Mouse (Mus musculus): ENCODE measurements around the gene Tmem131l. TPM values are rescaled to one million over a fixed set of nuclear protein-coding genes. Genes with fewer than 3 reads are reported as not detected.

The Tmem131l gene
- total RNA-seq, 1 experiment = 31.5 TPM

- no peak for TF ChIP-seq MAFK (IDR thresholded peaks at IDR 0.05; ENCODE audit: insufficient read depth, low read depth, low read length)
- TF ChIP-seq HCFC1 (IDR thresholded peaks at IDR 0.05; ENCODE audit: borderline replicate concordance, insufficient read depth, low read length) = no peak
- TF ChIP-seq ZNF384 (IDR thresholded peaks at IDR 0.05; ENCODE audit: low read depth, low read length) = no peak
- TF ChIP-seq ZC3H11A (IDR thresholded peaks at IDR 0.05; ENCODE audit: borderline replicate concordance, low read depth, low read length) = no peak
- no peak for TF ChIP-seq CHD2 (IDR thresholded peaks at IDR 0.05; ENCODE audit: low read depth, low read length)
- Histone ChIP-seq H3K36me3 (ENCODE audit: control insufficient read depth, insufficient read depth, low read length, poor library complexity, severe bottlenecking) (no peaks in the 10 kb centered on the region; the same call in 1 of the 2 replicates), H3K27ac (ENCODE audit: insufficient read depth, low read depth, low read length, poor library complexity, severe bottlenecking) (no peak overlapping the region), H3K4me1 (ENCODE audit: control insufficient read depth in 2 of 2, insufficient read depth in 2 of 2, low read length in 2 of 2, poor library complexity in 1 of 2) (peaks cover 2 to 4% of the 10 kb centered on the region in 2 experiments; a peak in 1 of 4 replicates), H3K9me3 (ENCODE audit: control insufficient read depth, insufficient read depth, low read depth, low read length) (no peaks in the 10 kb centered on the region), H3K4me3 (ENCODE audit: insufficient read depth in 1 of 2, low read depth in 1 of 2, low read length in 2 of 2, poor library complexity in 1 of 2, severe bottlenecking in 1 of 2) (no peak overlapping the region), H3K9ac (ENCODE audit: insufficient read depth, low read depth, low read length, poor library complexity, severe bottlenecking) (no peak overlapping the region)
- in situ Hi-C loops (cut with MboI; ENCODE audit: low sequenced_read_pairs in 2 of 2, unreplicated experiment in 2 of 2) = no loop called here
- DNase-seq (ENCODE audit: low read depth, low spot score) = no peak
Observed at GRCm38 (mm10) chr3:84010995-84011663, 28.8 kb downstream of the Tmem131l start.

- DNase-seq (ENCODE audit: low read depth, low spot score) = no peak
- H3K4me1 ChIP-seq (ENCODE audit: control insufficient read depth in 2 of 2, insufficient read depth in 2 of 2, low read length in 2 of 2, poor library complexity in 1 of 2) = peaks cover 3 to 11% of the 10 kb centered on the region in 2 experiments
- TF ChIP-seq ZNF384 (IDR thresholded peaks at IDR 0.05; ENCODE audit: low read depth, low read length) (no peak), CHD2 (IDR thresholded peaks at IDR 0.05; ENCODE audit: low read depth, low read length) (no peak), MAFK (IDR thresholded peaks at IDR 0.05; ENCODE audit: insufficient read depth, low read depth, low read length) (no peak), HCFC1 (IDR thresholded peaks at IDR 0.05; ENCODE audit: borderline replicate concordance, insufficient read depth, low read length) (no peak), ZC3H11A (IDR thresholded peaks at IDR 0.05; ENCODE audit: borderline replicate concordance, low read depth, low read length) (no peak)
- in situ Hi-C loops (cut with MboI; ENCODE audit: low sequenced_read_pairs in 2 of 2, unreplicated experiment in 2 of 2) = no loop called here
- H3K9ac ChIP-seq (ENCODE audit: insufficient read depth, low read depth, low read length, poor library complexity, severe bottlenecking) = no peak overlapping the region
- no peaks in the 10 kb centered on the region for H3K36me3 ChIP-seq (ENCODE audit: control insufficient read depth, insufficient read depth, low read length, poor library complexity, severe bottlenecking)
- no peak overlapping the region for H3K27ac ChIP-seq (ENCODE audit: insufficient read depth, low read depth, low read length, poor library complexity, severe bottlenecking)
- H3K4me3 ChIP-seq (ENCODE audit: insufficient read depth in 1 of 2, low read depth in 1 of 2, low read length in 2 of 2, poor library complexity in 1 of 2, severe bottlenecking in 1 of 2) = no peak overlapping the region
- no peaks in the 10 kb centered on the region for H3K9me3 ChIP-seq (ENCODE audit: control insufficient read depth, insufficient read depth, low read depth, low read length)
Observed at GRCm38 (mm10) chr3:84005989-84006388, 34.0 kb downstream of the Tmem131l start.

GRCm38 (mm10) chr3:84004330-84005090 is 35.5 kb downstream of the Tmem131l start:
- DNase-seq (ENCODE audit: low read depth, low spot score) = no peak
- no peak for TF ChIP-seq ZNF384 (IDR thresholded peaks at IDR 0.05; ENCODE audit: low read depth, low read length)
- TF ChIP-seq MAFK (IDR thresholded peaks at IDR 0.05; ENCODE audit: insufficient read depth, low read depth, low read length) = no peak
- no peak for TF ChIP-seq CHD2 (IDR thresholded peaks at IDR 0.05; ENCODE audit: low read depth, low read length)
- no peak for TF ChIP-seq ZC3H11A (IDR thresholded peaks at IDR 0.05; ENCODE audit: borderline replicate concordance, low read depth, low read length)
- TF ChIP-seq HCFC1 (IDR thresholded peaks at IDR 0.05; ENCODE audit: borderline replicate concordance, insufficient read depth, low read length) = no peak
- Histone ChIP-seq H3K36me3 (ENCODE audit: control insufficient read depth, insufficient read depth, low read length, poor library complexity, severe bottlenecking) (no peaks in the 10 kb centered on the region), H3K4me3 (ENCODE audit: insufficient read depth in 1 of 2, low read depth in 1 of 2, low read length in 2 of 2, poor library complexity in 1 of 2, severe bottlenecking in 1 of 2) (no peak overlapping the region), H3K9me3 (ENCODE audit: control insufficient read depth, insufficient read depth, low read depth, low read length) (no peaks in the 10 kb centered on the region), H3K4me1 (ENCODE audit: control insufficient read depth in 2 of 2, insufficient read depth in 2 of 2, low read length in 2 of 2, poor library complexity in 1 of 2) (peaks cover 3 to 7% of the 10 kb centered on the region in 2 experiments), H3K9ac (ENCODE audit: insufficient read depth, low read depth, low read length, poor library complexity, severe bottlenecking) (no peak overlapping the region), H3K27ac (ENCODE audit: insufficient read depth, low read depth, low read length, poor library complexity, severe bottlenecking) (no peak overlapping the region)
- in situ Hi-C loops (cut with MboI; ENCODE audit: low sequenced_read_pairs in 2 of 2, unreplicated experiment in 2 of 2) = no loop called here

- H3K9me3 ChIP-seq (ENCODE audit: control insufficient read depth, insufficient read depth, low read depth, low read length) = no peaks in the 10 kb centered on the region
- in situ Hi-C loops (cut with MboI; ENCODE audit: low sequenced_read_pairs in 2 of 2, unreplicated experiment in 2 of 2) = no loop called here
- no peak for DNase-seq (ENCODE audit: low read depth, low spot score)
- no peaks in the 10 kb centered on the region for H3K36me3 ChIP-seq (ENCODE audit: control insufficient read depth, insufficient read depth, low read length, poor library complexity, severe bottlenecking)
- H3K4me3 ChIP-seq (ENCODE audit: insufficient read depth in 1 of 2, low read depth in 1 of 2, low read length in 2 of 2, poor library complexity in 1 of 2, severe bottlenecking in 1 of 2) = no peak overlapping the region
- H3K27ac ChIP-seq (ENCODE audit: insufficient read depth, low read depth, low read length, poor library complexity, severe bottlenecking) = peak overlapping the region; percentile 37; the same call in 1 of the 2 replicates
- no peak overlapping the region for H3K9ac ChIP-seq (ENCODE audit: insufficient read depth, low read depth, low read length, poor library complexity, severe bottlenecking)
- peaks cover 2 to 9% of the 10 kb centered on the region in 2 experiments for H3K4me1 ChIP-seq (ENCODE audit: control insufficient read depth in 2 of 2, insufficient read depth in 2 of 2, low read length in 2 of 2, poor library complexity in 1 of 2)
- TF ChIP-seq CHD2 (IDR thresholded peaks at IDR 0.05; ENCODE audit: low read depth, low read length) (no peak), ZNF384 (IDR thresholded peaks at IDR 0.05; ENCODE audit: low read depth, low read length) (no peak), ZC3H11A (IDR thresholded peaks at IDR 0.05; ENCODE audit: borderline replicate concordance, low read depth, low read length) (no peak), MAFK (IDR thresholded peaks at IDR 0.05; ENCODE audit: insufficient read depth, low read depth, low read length) (no peak), HCFC1 (IDR thresholded peaks at IDR 0.05; ENCODE audit: borderline replicate concordance, insufficient read depth, low read length) (no peak)
Observed at GRCm38 (mm10) chr3:84002433-84003090, 37.4 kb downstream of the Tmem131l start.

Data from ES-E14 (cell line).